Mouse (Mus musculus) spleen, adult 10 weeks (tissue): ENCODE data around the gene D930020B18Rik. TPM values are rescaled to one million over a fixed set of nuclear protein-coding genes. Genes with fewer than 3 reads are reported as not detected.

ENCODE experiments used
- polyA plus RNA-seq: library from polyadenylated mRNA; stranded (reverse); fragments of 350-450 nt; fragmentation: Illumina TruSeq; extraction: RNeasy Lipid Tissue Mini Kit (QIAGEN cat#74804); gene quantifications from one replicate; pipeline ENCODE4 v1.2.3, GENCODE M21; 2015; ENCODE audit warnings: low replicate concordance; ENCODE audit not compliant: insufficient read depth

D930020B18Rik gene
- polyA plus RNA-seq: not detected

DNA sequence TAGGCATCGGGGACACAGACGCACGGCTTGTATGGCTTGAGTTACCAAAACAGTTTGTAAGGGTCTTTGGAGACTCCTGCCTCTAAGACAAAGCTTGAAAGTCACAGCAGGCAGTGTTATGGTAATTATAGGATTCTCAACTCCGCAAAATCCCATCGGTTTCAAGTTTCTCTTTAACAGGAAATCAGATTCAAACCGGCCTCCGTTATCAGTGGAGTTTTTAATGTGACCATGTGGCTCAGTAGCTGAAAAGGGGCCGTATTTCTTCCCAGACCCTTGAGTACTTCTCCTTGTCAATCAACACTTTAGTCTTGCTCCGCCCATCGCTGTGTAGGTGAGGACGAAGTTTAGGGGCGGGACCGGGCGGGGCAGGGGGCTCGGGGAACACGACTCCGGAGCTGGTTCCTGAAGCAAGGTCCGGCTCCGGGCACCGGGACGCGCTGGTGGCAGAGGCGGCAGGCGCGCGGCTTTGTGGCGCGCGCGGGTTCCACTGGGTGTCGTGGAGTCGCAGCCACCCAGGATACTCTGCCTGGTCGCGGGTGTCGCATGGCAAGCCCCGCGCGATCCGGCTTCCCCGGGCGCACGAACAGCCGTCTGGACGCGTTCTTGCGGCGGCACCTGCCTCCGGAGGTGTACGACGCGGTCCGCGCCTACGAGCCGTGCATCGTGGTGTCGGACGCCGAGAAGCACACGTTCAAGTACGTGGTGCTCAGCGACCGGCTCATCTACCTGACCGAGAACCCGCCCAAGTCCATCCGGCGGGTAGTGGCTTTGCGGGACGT is at the start of gene D930020B18Rik:
TSS of gene D930020B18Rik (plus strand) at position 317 of the 782 bp plus-strand sequence.

DNA sequence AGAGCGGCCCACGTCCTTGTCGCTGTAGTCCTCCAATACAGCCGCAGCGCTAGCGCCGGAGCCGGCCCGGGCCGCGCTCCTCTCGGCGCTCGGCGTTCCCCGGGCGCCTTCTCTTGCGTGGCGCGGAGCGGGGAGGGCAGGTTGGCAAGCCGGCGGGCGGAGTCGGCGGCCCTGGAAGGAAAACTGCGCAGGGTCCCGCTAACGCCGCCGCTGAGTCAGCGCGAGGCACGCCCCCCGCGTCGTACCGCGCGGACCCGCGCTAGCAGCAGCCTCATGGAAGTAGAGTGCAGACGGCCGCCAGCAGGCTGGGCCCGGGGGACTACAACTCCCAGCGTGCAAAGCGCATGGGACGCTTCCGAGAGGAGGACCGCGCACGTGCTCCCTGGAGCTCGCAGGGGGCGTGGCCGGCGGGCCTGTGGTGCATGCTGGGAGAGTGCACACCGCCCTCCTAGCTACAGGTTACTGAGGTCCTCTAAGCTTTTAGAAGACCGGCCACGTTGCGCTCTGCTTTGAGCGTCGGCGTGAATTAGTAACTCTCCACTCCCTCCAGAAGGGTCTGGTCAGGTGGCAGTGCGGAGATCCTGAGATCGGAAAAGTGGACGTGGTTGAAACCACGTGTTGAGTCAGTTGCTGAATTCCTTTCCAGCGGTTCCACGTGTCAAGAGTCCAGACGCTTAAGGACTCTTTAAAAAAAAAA is 15.1 kb upstream of the D930020B18Rik start, which contains the start of gene Xpot:
TSS of gene Xpot (minus strand) at position 147 of the 697 bp plus-strand sequence.

DNA sequence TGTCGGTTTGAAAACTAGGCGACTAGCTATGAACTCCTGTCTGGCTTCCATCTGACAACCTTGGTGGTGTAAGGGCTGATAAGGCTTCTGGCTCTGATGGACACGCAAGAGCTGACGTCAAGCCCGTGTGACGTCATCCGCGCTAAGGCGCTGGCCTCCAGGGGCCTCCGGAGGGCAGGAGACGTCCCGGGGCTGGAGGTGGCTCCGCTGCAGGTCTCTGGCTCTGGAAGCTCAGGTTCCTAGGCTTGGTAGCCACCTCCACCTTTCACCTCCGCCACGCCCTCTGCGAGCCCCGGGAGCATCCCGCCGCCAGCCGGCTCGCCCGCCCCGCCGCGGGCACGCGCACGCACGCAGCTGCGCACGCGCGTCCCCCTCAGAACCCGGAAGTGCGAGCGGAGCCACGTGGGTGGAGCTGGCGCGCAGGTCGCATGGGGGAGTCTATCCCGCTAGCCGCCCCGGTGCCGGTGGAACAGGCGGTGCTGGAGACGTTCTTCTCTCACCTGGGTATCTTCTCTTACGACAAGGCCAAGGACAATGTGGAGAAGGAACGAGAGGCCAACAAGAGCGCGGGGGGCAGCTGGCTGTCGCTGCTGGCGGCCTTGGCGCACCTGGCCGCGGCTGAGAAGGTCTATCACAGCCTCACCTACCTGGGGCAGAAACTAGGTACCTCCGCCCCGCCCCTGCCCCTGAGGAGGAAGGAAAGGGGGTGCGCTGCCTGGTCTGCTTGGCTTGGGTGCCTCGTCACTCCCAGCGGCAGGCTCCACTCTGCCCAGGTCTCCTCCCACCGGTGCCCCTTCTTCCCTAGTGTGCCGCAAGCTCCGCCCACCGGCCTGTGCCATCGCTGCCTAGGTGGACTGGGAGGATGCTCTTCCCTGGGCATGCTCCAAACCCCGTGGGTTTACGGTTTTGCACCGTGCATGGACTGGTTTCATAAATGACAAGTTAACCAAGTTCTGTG is 98.4 kb downstream of the D930020B18Rik start, which contains the start of gene BC048403:
TSS of gene BC048403 (plus strand) at position 390 of the 958 bp plus-strand sequence.

Other genes with a start within 250 kb of the D930020B18Rik start
- 65.5 TPM for gene Rassf3, start 165.2 kb upstream of the D930020B18Rik start, polyA plus RNA-seq
- 90.6 TPM for gene Tbk1, start 54.8 kb upstream of the D930020B18Rik start, polyA plus RNA-seq
- 44.6 TPM for gene Xpot, start 15.3 kb upstream of the D930020B18Rik start, polyA plus RNA-seq
- 6.7 TPM for gene BC048403, start 98.3 kb downstream of the D930020B18Rik start, polyA plus RNA-seq